Comparison of ENCODE assay signal across 8 mouse cellular contexts in the genomic region with DNA sequence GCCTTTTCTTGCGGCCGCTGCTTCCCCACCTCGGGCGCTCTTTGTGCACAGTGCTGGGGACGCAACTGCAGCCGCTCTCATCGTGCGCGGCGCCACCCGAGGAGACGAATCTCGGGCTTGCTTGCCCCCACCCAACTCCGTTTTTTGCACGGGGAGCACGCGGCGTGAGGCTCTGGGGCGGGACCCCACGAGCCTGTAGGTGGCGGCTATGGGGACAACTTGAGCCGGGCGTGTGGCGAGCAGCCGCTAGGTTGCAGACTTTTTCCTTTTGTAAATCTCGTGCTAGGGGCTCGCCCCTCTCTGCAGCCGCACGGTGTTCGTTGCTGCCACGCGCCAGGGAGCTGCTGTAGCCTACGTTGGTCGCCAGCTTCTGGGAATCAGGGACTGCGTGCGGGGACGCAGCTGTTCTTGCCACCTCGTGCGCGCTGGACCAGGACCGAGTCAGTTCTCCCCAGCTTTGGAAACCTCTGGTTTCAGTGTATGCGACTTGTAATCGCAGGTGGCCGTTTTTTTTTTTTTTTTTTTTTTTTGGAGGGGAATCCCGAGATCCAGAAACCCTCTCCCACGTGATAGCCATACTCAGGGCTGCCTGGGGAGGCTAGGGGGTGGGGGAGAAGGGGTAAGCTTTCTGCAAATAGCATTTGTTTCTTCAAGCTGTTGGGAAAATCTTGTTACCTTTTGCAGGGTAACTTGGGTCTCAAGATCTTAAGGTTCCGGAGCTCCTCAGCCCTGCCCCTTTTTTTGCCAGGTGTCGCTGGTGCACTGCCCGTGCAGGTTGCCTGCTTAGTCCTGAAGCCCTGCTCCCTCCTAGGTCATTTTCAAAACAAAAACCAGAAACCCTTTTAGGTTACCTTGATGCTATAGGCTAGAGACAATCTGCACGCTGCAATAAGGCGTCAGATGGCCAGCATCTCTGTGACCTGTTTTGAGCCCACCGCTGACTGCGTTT. TPM values are rescaled to one million over a fixed set of nuclear protein-coding genes. Genes with fewer than 3 reads are reported as not detected.
A peak's percentile ranks its signal among the peaks of the same experiment; 100 is the strongest.
DNase-seq lines count a peak whose midpoint lies in the region; ATAC-seq lines count a peak whose summit lies in the region.

No protein-coding gene starts in this region.

- H3K4me1 ChIP-seq in hindbrain, embryonic 13.5 days (replicated peaks), result peaks cover 33% of the 10 kb centered on the region

- H3K9me3 ChIP-seq in hindbrain, embryonic 13.5 days, result no peaks in the 10 kb centered on the region

- intact Hi-C loops in left cerebral cortex, postnatal 10 days (cut with DNase I), result loop anchor here (5.0 kb wide), 2 partner anchors 71 to 276 kb away; no protein-coding TSS in a partner anchor

- DNase-seq in R1 (ENCODE audit: low read depth, low spot score), result peak; percentile 84
- DNase-seq in cerebellum, adult 9-10 months, result peak; percentile 9
- DNase-seq in left cerebral cortex, postnatal 10 days (ENCODE audit: extremely low spot score in 1 of 2, low spot score in 2 of 2), result peak; percentile 58 to 82
- DNase-seq in lung, postnatal 36 days, result peak; percentile 49
- DNase-seq in right cerebral cortex, postnatal 10 days (ENCODE audit: low spot score in 2 of 2), result peak; percentile 78 to 81

- no peaks in the 10 kb centered on the region for H3K27me3 ChIP-seq in hindbrain, embryonic 13.5 days

- H3K4me3 ChIP-seq in hindbrain, embryonic 13.5 days, result peak overlapping the region; percentile 83

- peak overlapping the region; percentile 90 for H3K9ac ChIP-seq in hindbrain, embryonic 13.5 days

- H3K36me3 ChIP-seq in hindbrain, embryonic 13.5 days, result no peaks in the 10 kb centered on the region

- peak; percentile 60 for ATAC-seq in frontal cortex, adult (ENCODE audit: low TSS enrichment)
- peak; percentile 82 for ATAC-seq in hindbrain, embryonic 13.5 days (ENCODE audit: low FRiP score)
- no peak for ATAC-seq in inflammation-experienced regulatory T-cells, adult 6 months

- H3K27ac ChIP-seq in hindbrain, embryonic 13.5 days, result peak overlapping the region; percentile 90

- WGBS in hindbrain, embryonic 13.5 days, result under 1% methylated on average over 53 of the region's 53 CpGs

- peak overlapping the region; percentile 83 for H3K4me2 ChIP-seq in hindbrain, embryonic 13.5 days

RNA-seq across cellular contexts. Expression of a gene that starts 1.1 kb away (rescaled TPM):
- 50.1 and 57.9 TPM in 2 replicates for polyA plus RNA-seq in hindbrain, embryonic 13.5 days (2015; fragmentation: Nextera tagmentation; extraction: Ambion mirVana)
- total RNA-seq in left cerebral cortex, postnatal 10 days (2021), result 10 to 100 TPM; 43.9 to 47.4 TPM
- polyA plus RNA-seq in inflammation-experienced regulatory T-cells, adult 6 months (2017; shearing (Covaris generic)), result 1 to 10 TPM in 2 of 3 experiments, under 1 TPM in 1; 0.58 to 2.6 (median 1.1) TPM

Comparison
In these comparisons a context has a peak if more than half of its experiments do, and no peak if none do; other contexts are left out.
1. DNase-seq: peak in every context shown above with its lines; median percentile 84 in R1; 80 in right cerebral cortex, postnatal 10 days; 70 in left cerebral cortex, postnatal 10 days; 49 in lung, postnatal 36 days; 9 in cerebellum, adult 9-10 months.
2. RNA of a gene that starts 1.1 kb away (polyA plus RNA-seq): 50.1 to 57.9 TPM in hindbrain, embryonic 13.5 days; 0.58 to 2.6 TPM in inflammation-experienced regulatory T-cells, adult 6 months; every median in the first group is over 10 times any median in the second.